Mouse (Mus musculus) spleen, adult 2 months (tissue): ENCODE data around the gene Trim59. TPM values are rescaled to one million over a fixed set of nuclear protein-coding genes. Genes with fewer than 3 reads are reported as not detected.

ENCODE experiments used
- DNase-seq, 2 experiments: peaks; one replicate each; pipeline versions ENCODE4 v3.0.0 to v3.0.0-alpha.2; 2012 to 2021; ENCODE audit warnings: low spot score in 2 of 2, low read depth in 1 of 2
- H3K27ac ChIP-seq: fragments of 200-500 bp; 2 replicates; pipeline ENCODE4 v1.5.1; 2012; ENCODE audit warnings: low read length, inconsistent platforms; ENCODE audit not compliant: insufficient read depth
- H3K27me3 ChIP-seq: fragments of 200-500 bp; 2 replicates; pipeline ENCODE4 v1.6.1; 2012; ENCODE audit warnings: mild to moderate bottlenecking, moderate library complexity, low read length, inconsistent platforms; ENCODE audit not compliant: control insufficient read depth, insufficient read depth
- H3K36me3 ChIP-seq: fragments of 200-500 bp; 2 replicates; pipeline ENCODE4 v1.6.1; 2012; ENCODE audit warnings: mild to moderate bottlenecking, low read length, inconsistent platforms; ENCODE audit not compliant: control insufficient read depth, insufficient read depth
- H3K4me1 ChIP-seq: fragments of 200-500 bp; 2 replicates; pipeline ENCODE4 v1.6.1; 2011; ENCODE audit warnings: inconsistent platforms; ENCODE audit not compliant: control insufficient read depth, insufficient read depth, insufficient read length
- H3K4me3 ChIP-seq: fragments of 200-500 bp; 2 replicates; pipeline ENCODE4 v1.5.1; 2011; ENCODE audit warnings: mild to moderate bottlenecking, inconsistent platforms; ENCODE audit not compliant: insufficient read depth, insufficient read length; ENCODE audit errors: extremely low read depth
- CTCF ChIP-seq: fragments of 200-500 bp; IDR thresholded peaks from 2 replicates; pipeline ENCODE4 v1.5.1; 2011; ENCODE audit warnings: mild to moderate bottlenecking, inconsistent platforms; ENCODE audit not compliant: insufficient read depth, insufficient read length, insufficient replicate concordance; ENCODE audit errors: extremely low read depth
- POLR2A ChIP-seq: fragments of 200-500 bp; IDR thresholded peaks from 2 replicates; pipeline ENCODE4 v1.6.1; 2011; ENCODE audit warnings: low read depth, low read length, inconsistent platforms
- WGBS: fragments of 180-500 bp; shearing (Covaris S2); methylation state at CpG from one replicate; pipeline ENCODE4 v1.1.7; 2018; 5-methylcytosine and 5-hydroxymethylcytosine counted together
- polyA plus RNA-seq: library from polyadenylated mRNA; depleted of rRNA; stranded (reverse); fragments of >200 nt; gene quantifications from 2 replicates; pipeline ENCODE4 v1.2.3, GENCODE M21; 2012

Gene Trim59
- polyA plus RNA-seq, 1 experiment, result 3.7 TPM

DNA sequence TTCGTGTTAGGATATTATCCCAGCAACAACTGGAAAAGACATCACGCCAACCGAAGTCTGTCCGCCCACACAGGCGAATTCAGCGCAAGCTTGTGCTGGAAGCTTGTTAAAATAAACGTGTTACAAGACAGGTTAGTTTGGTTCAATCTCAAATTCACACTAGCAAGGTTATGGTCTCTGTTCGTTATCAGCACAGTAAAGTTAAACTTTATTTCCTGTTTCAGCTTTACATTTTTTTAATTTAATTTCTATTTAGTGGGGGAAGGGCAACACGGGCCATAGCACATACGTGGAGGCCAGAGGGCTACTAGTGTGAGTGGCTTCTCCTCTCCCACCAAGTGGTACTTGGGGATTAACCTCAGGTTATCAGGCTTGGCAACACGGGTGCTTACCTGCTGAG is 7.3 kb upstream of the Trim59 start:
- Histone ChIP-seq H3K4me3 (no peak overlapping the region), H3K36me3 (no peaks in the 10 kb centered on the region), H3K27me3 (no peaks in the 10 kb centered on the region), H3K27ac (no peak overlapping the region), H3K4me1 (no peaks in the 10 kb centered on the region)
- TF ChIP-seq POLR2A, result no peak
- no peak for TF ChIP-seq CTCF
- DNase-seq, result no peak
- WGBS, result 82% methylated on average over 11 of the region's 11 CpGs

DNA sequence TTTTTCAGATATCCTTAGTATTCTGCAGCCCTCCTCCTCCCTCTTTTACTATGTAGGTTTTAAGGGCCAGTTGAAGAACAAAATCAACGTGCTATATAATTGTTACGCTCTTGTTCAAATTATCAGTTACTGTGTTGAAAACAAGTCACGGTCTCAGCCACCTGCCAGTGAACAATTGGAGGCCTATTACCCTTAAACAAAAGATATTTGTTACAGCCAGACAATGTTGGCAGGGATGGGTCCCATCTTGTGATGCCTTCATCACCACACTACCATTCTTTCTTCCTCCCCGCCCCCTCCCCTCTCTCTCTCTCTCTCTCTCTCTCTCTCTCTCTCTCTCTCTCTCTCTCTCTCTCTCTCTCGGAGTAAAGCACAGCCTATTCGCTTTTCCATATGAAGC is 4.5 kb upstream of the Trim59 start:
- whole genome bisulfite sequencing, result 93% methylated on average over 6 of the region's 6 CpGs
- H3K27ac ChIP-seq, result no peak overlapping the region
- DNase-seq, result no peak
- no peak for TF ChIP-seq CTCF
- TF ChIP-seq POLR2A, result no peak
- H3K4me1 ChIP-seq, result no peaks in the 10 kb centered on the region; the same call in 1 of the 2 replicates
- no peaks in the 10 kb centered on the region for H3K36me3 ChIP-seq
- no peak overlapping the region for H3K4me3 ChIP-seq
- no peaks in the 10 kb centered on the region for H3K27me3 ChIP-seq

GRCm38 (mm10) chr3:69047684-69048083 is 3.1 kb upstream of the Trim59 start:
- 95% methylated on average over 4 of the region's 4 CpGs for WGBS
- Histone ChIP-seq H3K36me3 (no peaks in the 10 kb centered on the region; the same call in 1 of the 2 replicates), H3K4me1 (no peaks in the 10 kb centered on the region; the same call in none of the 2 replicates), H3K27ac (no peak overlapping the region), H3K4me3 (no peak overlapping the region), H3K27me3 (no peaks in the 10 kb centered on the region)
- TF ChIP-seq POLR2A (no peak), CTCF (no peak)
- DNase-seq, result no peak

DNA sequence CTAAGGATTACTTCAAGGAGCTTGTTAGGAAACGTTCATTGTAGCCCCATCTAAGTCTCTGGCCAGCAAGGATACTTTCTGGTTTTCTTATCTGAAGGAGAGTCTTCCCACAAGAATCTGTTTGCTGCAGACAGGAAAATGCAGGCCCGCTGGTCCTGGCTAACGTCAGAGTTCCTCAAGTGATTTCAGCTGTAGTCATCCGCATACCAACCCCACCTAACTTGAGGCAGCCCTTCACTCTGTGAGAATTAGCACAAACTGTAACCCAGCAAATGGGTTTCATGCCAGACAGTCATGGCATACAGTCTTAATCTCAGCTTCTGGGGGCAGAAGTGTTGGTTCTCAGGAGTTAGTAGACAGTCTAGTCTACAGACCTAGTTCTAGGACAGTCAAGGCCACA is 2.0 kb upstream of the Trim59 start:
- 84% methylated on average over 4 of the region's 4 CpGs for WGBS
- Histone ChIP-seq H3K4me1 (no peaks in the 10 kb centered on the region; the same call in none of the 2 replicates), H3K27me3 (no peaks in the 10 kb centered on the region), H3K27ac (no peak overlapping the region), H3K4me3 (no peak overlapping the region), H3K36me3 (peaks cover 1% of the 10 kb centered on the region; the same call in 1 of the 2 replicates)
- TF ChIP-seq POLR2A, result no peak
- no peak for TF ChIP-seq CTCF
- no peak for DNase-seq

DNA sequence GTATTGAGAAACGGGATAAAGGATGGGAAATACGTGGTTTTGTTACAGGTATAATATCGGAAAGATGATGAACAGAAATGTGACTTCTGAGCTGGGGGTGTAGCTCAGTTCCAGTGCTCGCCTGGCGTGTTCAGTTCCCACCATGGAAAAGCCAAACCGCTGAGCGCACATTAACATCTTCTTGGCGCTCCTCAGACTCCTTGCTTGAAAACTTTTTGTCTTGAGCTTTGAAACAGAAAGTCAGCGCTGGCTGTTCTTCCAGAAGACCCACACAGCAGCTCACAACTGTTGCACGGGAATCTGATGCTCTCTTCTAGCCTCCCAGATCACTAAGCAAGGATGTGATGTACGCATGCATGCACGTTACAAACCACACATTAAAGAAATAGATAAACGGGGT is 1.2 kb upstream of the Trim59 start:
- no peaks in the 10 kb centered on the region for H3K27me3 ChIP-seq
- H3K27ac ChIP-seq, result no peak overlapping the region
- H3K4me1 ChIP-seq, result no peaks in the 10 kb centered on the region; the same call in none of the 2 replicates
- no peak for DNase-seq
- H3K36me3 ChIP-seq, result peaks cover 1% of the 10 kb centered on the region; the same call in 1 of the 2 replicates
- 46% methylated on average over 13 of the region's 13 CpGs for WGBS
- no peak for TF ChIP-seq POLR2A
- TF ChIP-seq CTCF, result no peak
- H3K4me3 ChIP-seq, result peak overlapping the region; percentile 2

- 6% methylated on average over 9 of the region's 9 CpGs for WGBS
- Histone ChIP-seq H3K4me3 (peak overlapping the region; percentile 96), H3K27ac (peak overlapping the region; percentile 64), H3K36me3 (peaks cover 1% of the 10 kb centered on the region; the same call in 1 of the 2 replicates), H3K4me1 (no peaks in the 10 kb centered on the region; the same call in none of the 2 replicates), H3K27me3 (no peaks in the 10 kb centered on the region)
- TF ChIP-seq CTCF, result no peak
- TF ChIP-seq POLR2A, result no peak
- DNase-seq, result no peak
Measured at GRCm38 (mm10) chr3:69045400-69045703, 797 bp upstream of the Trim59 start.

DNA sequence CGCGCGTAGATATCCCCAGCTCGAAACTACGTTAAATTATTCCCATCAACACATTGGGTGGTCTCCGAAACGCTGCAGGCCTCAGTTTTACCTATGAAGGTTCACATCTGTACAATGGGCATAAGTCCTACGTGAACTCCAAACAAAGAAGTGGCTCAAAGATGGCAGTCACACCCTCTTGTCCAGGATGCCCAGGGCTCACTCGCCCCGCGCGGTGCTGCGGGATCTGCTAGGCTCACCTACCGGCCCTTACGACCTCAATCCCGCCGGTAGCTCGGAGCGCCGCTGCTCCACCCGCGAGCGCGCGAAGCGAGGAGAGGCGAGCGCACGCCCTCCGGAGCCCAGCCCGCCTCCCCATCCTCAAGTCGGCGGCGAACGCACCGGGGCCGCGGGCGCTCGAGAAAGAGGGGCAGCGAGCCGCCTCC is 376 bp downstream of the Trim59 start:
- H3K36me3 ChIP-seq, result peaks cover 2% of the 10 kb centered on the region; the same call in 1 of the 2 replicates
- peak overlapping the region; percentile 96 for H3K4me3 ChIP-seq
- H3K27ac ChIP-seq, result peak overlapping the region; percentile 90
- no peaks in the 10 kb centered on the region; the same call in none of the 2 replicates for H3K4me1 ChIP-seq
- whole genome bisulfite sequencing, result under 1% methylated on average over 42 of the region's 42 CpGs
- no peak for DNase-seq
- no peaks in the 10 kb centered on the region for H3K27me3 ChIP-seq
- no peak for TF ChIP-seq CTCF
- TF ChIP-seq POLR2A, result no peak
